Mouse (Mus musculus): Measurements from ENCODE around the gene Cntfr.

Cntfr gene

DNA sequence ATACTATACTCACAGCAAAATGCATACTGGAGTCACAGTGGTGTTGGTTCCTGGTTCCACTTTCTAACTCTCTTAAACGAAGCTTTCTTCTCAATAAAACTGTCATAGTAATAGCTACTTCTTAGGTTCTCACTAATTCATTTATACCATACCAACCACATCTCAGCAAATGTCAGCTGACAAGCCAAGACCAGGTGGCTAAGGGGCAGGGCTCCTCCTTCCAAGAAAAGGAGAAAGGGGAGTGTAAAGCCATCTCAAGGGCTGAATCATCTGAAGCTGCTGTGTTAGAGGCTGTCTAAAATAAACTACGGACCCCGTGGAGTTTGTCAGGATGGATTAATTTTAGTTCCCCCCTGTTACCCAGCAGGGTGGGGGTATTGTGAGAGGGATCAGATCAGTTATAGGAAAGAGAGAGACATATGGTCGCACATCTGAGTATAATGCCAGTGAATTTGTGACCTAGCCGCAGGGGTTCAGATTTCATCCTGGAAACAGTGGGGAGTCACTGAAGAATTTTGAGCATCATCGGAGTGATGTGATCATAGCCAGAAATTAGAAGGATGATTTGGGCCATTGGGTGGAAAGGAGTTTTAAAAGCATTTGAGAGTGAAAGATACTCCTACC lies 55.6 kb downstream of the Cntfr start:
- DNase-seq, result no peak

DNA sequence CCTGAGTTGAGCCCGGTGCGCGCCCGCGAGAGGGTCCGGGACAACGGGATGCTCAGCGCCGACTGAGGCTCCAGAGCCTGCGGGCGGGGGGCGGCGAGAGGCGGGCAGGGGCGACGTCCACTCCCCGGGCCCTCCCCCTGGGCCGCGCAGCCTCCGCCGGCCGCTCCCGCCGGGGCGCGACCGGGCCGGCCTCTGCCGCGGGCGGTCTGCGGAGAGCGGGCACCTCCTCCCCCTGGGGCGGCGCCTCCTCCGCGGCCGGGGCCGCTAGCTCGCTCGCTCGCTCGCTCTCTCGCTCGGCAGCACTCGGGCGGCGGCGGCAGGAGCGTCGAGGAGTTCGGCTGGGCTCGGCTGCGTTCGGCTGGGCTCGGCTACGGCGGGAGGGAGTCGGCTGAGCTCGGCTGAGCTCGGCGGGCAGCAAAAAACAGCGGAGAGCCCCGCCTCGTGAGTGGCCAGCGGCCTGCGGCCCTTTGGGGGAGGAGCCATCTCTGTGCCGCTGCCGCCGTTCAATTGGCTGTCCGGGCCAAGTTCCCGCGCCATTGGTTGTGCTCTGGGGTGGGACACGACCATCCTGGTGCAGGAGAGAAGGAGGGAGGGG lies 56.9 kb downstream of the Cntfr start, which contains the start of gene Enho:
Gene Enho (minus strand): TSS at position 412 of the 595 bp plus-strand sequence.
- DNase-seq, result peak; percentile 97

DNA sequence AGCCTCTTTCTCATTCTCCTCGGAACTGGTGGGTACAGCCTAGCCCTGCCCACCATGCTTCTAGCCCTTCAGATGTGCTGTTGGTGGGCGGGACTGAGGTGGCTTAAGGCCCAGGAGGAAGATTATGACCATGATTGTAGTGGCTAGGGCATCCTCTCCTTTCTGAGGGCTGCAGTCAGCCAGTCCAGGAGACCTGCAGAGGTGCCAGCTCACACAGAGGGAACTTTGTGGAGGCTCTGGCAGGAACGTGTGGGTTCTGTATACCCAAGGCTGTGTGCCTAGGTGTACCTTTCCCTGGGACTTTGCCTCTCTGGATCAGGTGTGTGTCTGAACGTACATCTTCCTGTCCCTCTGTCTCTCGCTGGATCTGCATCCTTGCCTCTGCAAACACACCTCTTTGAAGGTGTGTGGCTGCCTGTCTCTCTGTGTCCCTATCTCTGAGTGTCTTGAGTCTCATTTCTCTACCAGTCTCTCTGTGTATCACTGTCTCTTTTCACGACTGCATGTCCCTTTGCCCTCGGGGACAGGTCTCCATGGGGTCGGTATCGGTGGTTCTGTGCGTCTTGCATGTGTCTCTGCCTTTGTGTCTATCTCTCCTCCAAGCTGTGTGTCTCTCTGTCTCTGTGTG lies 57.6 kb downstream of the Cntfr start:
- peak; percentile 47 for DNase-seq

DNA sequence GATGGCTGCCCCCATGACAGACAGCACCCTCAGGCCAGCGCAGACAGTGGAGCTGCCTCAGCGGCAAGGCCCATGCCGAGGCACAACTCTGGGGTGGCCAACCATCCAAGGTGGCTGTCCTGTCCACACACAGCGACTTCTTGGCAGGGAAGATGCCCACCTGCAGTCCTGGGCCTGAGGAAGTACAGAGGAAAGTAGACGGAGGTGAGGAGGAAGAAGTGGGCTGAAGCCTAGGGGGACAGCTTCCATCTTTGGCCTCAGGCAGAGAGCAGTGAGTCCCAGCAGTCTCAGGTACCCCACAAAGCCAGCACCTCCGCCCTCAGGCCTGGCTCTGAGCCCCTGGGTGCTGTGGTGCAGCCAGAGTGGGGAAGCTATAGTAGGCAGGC lies 58.1 kb downstream of the Cntfr start:
- DNase-seq, result no peak

DNA sequence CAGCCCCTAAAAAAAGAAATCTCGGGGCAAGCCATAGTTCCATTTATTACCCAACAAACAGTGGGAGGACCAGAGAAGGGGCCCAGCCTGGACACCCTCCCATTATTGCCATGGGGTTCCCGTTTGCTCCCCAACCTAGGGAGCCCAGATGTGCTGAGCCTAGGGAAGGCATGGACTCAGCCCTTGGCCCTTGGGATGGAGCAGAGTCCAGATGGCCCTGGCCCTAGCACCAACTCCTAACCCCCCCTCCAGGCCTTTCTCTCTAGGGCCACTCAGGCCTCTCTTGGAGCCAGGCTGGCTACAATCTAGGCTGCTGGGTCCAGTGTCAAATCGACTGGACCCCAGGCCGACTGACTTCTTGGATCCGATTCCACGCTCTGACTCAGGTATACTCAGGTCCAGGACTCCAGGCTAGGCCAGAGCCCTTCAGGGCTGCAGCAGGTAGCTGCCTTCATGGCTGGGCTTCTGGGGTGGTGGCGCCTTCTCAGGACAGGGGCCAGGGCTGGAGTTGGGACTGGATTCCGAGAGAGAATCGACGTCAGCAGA lies 58.6 kb downstream of the Cntfr start:
- DNase-seq, result no peak

DNA sequence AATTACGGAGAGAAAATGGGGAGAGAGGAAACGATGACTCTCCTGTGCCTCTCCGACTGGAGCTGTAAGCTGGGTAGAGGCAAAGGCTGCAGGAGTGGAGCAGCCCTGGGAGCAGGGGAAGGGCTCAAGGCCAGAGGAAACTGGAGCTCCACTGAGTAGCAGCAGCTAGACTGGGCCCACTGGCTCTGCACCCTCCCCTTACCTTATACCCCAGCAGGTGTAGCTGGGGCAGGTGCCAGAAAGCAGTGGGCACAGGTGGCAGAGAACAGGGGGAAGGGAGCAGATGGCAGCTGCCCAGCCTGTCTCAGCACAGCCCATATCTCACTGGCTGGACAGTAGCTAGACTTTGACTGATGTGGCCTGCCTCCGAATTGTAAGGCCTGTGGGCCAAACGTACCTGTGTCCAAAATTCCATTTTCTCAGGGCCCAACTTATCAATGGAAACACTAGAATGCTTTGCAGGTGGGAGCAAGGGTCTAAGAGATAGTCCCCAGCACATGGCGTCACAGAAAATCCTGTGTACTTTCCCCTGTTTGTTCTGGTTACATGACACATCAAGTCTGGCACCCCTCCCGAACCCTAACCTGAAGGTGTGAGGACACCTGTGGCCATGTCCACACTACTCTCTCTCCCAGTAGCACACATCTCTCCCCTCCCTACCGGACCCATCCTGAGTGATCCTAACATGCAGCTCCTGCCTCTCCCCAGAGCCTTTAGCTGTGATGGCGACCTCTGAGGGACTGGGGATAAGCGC lies 59.8 kb downstream of the Cntfr start:
- DNase-seq, result no peak

DNA sequence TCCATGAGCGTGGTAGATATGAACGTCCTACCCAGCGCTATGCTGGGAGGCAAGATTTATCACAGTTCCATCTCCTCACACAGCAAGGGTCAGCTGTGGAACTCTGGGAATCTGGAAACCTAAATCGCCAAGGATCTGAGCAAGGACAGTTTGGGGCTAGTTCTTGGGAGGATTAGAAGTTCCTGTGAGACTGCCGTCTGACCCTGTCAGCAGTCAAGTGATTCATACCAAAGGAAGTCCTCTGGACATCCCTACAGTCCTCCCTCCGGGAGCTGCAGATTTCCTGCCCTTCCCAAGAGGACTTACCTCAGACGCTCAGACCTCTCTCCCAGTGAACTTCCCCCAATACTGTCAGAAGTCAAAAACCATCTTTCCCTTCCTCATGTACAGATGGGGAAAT lies 60.5 kb downstream of the Cntfr start:
- no peak for DNase-seq

DNA sequence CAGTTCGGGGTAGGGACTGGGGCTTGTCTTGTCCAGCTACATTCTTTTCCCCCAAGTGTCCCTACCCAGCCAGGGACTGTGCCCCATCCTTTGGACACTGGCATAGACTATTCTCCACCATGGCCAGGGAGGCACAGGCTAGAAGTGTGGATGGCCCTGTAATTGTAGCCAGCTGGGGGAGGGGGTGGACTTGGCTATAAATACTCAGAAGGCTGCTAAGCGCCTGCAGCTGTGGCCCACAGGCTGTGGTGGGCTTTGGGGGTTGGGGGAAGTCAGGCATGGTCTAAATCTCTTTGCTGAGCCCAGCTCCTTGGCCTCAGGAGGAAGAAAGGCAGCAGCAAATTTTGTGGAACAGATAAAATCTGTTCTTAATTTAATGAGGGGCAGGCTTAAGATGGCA lies 61.0 kb downstream of the Cntfr start:
- peak; percentile 67 for DNase-seq

DNA sequence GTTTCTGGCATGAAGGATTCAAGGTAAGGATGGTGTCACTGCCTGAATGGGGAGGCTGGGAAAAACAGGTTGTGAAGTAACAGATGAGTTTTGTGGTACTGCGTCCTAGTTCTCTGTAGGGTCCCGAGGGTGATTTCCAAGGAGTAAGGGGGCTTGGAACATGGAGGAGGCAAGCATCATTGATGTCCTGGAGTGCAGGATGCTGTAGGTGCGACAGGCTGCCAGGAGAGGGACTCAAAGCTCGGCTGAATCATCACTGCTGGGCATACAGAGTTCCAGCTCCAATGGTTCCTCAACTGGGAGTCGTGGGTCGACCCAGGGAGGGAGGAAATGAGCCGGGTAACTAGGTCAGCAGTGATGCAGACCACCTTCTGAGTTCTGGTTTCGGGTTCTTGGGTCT lies 61.7 kb downstream of the Cntfr start:
- no peak for DNase-seq

DNA sequence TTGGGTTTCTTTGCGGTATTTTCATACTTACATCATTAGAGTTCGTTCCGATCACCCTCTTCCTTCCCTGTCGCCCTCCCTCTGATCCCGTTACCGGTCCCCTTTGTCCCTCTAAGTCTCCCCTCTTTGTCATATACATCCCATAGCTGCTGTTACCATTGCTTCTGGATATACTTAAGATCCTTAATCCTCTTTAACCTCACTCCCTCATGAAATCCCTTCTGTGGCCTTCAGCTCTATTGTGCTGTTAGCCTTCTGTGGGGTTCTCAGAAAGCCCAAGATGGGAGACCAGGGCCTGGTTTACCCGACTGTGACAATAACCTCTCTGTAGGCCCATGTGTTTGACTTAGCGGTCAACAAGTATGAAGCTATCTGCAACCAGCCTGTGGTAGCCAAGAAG lies 62.3 kb downstream of the Cntfr start:
- peak; percentile 65 for DNase-seq

DNA sequence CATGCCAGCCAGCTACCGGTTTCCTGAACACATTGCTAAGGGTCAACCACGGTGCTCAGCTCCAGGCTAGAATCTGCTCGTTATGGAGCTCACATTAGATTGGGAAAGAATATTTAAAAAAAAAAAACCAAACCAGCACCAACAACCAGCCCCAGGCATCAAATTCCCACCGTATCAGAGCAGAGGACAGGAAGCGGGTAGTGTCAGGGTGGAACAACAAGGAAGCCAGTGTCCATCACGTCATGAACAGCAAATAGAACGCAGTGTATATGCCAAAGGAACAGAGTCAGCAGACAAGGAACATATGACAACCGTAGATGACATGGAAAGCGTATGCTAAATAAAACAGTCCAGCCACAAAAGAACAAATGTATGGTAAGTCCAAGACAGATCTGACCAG lies 63.9 kb downstream of the Cntfr start:
- no peak for DNase-seq

DNA sequence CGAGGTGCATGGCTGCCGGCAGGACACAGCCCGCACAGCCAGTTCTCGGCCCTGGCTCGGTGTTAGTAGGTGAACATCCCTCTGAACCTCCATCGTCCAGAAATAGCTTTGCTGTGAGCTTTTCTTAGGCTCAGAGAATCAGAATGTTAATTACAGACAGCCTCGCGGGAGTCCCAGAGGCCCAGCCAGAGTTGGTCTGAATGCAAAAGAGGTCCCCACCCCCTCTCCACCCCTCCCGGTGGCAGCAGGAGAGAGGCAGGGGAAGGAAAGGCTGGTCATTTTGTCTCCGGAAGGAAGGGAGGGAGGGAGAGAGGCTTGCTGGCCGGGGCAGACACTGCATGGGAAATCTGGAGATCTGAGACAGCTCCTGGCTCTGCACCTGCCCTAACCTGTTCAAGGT lies 65.5 kb downstream of the Cntfr start:
- DNase-seq, result peak; percentile 46

DNA sequence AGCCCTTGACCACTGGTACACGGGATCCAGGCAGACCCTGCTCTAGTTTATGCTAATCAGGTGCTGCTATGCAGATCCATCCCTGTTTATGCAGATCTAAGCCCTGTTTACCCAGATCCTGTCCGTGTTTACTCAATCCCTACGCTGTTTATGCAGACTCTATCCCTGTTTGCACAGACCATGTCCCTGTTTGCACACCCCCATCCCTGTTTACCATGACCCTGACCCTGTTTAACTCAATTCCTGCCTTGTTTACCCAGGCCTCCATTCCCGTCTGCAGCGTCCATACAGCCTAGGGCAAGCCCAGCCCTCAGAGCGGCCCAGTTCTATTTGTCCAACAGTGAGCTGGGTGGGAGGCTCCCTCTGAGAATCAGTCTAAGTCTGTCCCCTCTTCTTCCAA lies 66.7 kb downstream of the Cntfr start:
- no peak for DNase-seq

DNA sequence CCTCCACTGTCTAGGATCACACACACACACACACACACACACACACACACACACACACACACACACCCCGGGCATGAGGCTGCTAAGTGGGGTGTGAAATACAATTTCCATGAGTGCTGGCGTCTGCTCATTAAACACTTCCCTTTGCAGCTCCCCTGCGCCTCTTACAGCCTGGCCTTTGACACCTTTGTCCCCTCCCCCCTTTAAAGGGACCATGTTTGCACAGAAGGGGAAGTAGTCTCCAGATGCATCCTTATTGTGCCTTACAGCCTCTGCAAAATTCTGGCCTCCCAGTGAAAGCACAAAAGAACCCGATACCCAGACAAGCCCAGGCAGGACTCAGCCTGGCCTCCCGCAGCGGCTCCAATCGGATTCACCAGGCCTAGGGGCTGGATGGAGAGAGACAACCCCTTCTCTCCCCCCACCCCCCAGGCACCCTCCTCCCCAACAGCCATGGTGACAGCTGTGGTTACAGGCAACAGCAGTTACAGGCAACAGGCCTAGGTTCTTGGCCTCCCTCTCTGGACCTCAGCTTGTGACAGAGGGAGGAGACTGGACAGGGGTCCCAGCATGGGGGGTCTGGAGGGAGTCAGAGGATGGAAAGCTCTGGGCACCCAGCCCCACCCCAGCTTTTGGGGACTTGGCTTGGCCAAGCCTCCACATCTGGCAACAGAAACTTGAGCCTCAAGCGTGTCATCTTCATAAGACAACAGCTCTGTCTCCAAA lies 68.5 kb downstream of the Cntfr start:
- peak; percentile 84 for DNase-seq

DNA sequence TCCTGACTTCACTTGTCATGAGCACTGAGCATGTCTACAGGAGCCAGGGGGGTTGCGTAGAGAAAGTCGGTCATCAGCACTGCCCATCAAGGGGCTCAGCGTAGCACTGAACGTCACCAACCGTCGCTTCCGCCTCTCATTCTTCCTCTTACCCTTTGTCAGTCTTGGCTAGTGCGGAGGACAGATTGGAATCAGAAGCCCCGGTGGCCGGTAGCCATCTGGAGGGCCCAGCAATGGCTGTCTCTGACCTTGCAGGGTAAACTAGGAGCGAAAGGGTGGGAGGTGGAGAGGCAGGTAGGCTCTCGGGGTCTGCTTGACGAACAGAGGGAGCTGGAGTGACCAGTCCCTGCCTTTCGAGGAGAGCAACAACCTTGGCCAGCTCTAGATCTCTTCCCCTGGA lies 74.8 kb downstream of the Cntfr start:
- DNase-seq, result no peak

DNA sequence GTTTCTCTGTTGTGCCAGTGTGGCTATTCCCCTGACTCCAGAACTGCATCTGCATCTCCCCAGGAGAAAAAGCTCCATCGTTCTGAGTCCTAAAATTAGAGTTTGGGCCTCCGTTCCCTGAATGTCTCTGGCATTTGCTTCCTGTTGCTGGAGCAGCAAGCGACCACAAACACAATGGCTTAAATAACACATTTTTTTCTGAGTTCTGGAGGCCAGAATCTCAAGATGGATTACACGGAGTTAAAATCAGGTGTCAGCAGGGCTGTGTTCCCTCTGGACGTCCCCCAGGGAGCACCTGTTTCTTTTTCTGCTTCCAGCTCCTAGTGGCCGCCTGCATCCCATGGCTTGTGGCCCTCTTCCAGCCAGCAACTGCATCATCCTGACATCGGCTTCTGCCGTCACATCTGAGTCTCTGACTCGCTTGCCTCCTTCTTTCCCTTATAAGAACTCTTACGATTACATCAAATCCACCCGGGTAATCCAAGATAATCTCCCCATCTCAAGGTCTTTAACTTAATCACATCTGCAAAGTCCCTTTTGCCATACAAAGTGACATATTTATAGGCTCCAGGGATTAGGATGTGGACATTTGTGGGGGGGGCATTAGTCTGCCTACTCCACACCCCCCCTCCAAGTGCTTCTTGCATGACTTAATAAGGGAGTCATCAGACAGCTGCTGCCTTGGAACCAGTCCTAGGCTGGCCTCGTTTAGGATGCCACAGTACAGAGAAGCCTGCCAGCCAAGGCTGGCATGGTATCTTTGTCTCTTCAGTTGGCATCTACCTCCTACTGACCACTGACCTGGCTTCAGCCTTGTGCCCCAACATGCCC lies 77.8 kb downstream of the Cntfr start:
- DNase-seq, result peak; percentile 88

DNA sequence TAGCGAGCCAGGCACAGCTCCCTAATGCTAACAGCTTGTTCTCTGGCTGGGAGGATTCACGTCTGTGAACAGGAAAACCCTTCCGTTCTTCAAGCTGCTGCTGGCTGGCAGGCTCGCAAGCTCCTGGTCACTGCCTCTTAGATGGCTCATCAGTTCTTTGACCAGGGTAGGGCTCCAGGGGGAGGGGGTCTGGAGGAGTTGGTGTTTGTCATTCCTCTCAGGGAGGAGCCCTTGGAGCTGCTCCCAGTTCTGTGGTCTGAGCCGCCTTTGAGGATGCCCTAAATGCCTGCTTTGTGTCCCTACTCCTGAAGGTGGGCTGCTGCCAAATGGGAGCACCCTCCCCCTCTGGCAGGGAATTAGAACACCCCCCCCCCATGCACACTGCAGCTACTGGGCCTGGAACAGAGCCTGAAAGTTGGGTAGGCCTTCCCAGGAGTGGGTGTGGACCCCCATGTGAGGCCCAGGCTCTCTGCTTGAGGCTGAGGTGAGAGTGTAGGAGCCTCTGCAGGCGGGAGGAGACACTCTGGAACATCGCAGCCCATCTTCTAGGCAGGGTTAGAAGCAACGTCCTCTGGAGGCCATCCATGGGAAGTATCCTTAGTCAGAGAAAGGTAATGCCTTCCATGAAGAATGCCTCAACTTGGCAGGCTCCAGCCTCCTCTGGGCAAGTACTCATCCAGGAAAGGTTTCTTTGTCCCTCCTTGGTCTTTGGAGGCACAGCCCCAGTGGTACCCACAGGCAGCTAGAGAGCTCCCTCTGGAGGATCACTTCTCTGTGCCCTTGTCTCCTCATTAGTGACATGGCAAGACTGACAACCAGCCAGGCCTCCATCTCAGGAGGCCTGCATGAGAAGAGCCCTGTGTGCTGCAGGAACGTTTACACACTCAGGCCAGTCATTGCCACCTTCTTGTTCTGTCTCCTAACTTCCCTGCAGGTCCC lies 81.0 kb downstream of the Cntfr start:
- no peak for DNase-seq

DNA sequence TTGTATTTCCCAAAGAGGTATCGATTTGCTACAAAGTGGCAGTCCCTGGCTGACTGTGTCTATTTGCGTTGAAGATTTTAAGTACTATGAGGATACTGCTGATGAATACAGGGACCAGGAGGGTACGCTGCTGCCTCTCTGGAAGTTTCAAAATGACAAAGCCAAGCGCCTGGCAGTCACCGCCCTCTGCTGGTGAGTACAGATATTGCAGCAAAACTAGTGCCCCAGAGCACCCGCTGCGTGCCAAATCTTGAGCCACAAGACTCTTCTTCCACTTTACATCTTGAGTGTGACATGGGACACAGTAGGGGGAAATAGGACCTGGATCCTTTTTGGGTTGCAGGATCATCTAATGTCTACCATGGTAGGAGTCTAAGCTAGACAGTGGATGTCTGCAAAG lies 82.7 kb downstream of the Cntfr start:
- DNase-seq, result peak; percentile 84

DNA sequence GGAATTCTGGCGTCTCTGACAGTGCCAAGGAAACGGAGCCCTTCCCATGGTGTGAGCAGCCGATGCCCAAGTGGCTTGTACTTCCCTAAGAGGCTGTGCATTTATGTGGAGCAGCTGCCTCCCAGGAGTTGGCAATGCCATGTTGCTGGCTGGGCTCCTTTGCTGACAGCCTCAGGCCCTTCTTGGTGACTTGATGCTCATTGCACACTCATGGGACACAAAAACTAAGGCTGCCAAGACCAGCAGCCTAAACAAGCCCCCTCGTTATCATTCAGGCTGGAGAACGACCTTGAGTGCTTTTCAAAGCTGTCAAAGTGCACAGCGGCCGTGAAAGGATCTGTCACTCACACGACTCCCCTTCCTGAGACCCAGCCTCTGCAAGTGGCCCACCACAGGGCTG lies 84.7 kb downstream of the Cntfr start:
- no peak for DNase-seq

DNA sequence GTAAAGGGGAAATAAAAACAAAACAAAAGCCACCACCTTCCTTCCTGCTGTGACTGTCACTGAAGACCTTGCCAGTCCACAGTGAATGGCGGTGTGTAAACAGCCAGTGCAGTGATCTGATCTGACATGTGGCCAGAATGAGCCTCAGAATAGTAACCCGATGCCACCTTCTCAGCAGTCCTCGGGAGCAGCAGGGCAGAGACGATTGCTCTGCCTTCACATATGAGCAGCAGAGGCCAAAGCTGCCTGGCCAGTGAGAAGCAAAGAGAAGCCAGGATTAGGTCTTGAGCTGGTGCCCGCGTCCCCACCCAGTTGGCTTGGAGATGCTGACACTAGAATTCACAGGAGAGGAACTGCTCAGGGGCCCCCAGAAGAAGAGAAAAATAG lies 86.3 kb downstream of the Cntfr start:
- no peak for DNase-seq
